Mouse (Mus musculus): ENCODE data around the gene Bloc1s2. TPM values are rescaled to one million over a fixed set of nuclear protein-coding genes. Genes with fewer than 3 reads are reported as not detected.

Bloc1s2 gene
- polyA plus RNA-seq, 1 experiment from 2014 or later, result 82.1 TPM

GRCm38 (mm10) chr19:44153781-44154180 lies 7.5 kb upstream of the Bloc1s2 start:
- WGBS, result 77% methylated on average over 5 of the region's 5 CpGs
- Histone ChIP-seq H3K27me3 (replicated peaks) (no peaks in the 10 kb centered on the region; the same call in 1 of the 2 replicates), H3K9me3 (no peaks in the 10 kb centered on the region), H3K4me3 (replicated peaks) (no peak overlapping the region), H3K4me1 (no peaks in the 10 kb centered on the region), H3K27ac (no peak overlapping the region), H3K9ac (no peak overlapping the region), H3K36me3 (no peaks in the 10 kb centered on the region), H3K4me2 (no peak overlapping the region)
- ATAC-seq (ENCODE audit: insufficient read depth, low FRiP score, low read depth), result no peak

GRCm38 (mm10) chr19:44148991-44149390 lies 2.7 kb upstream of the Bloc1s2 start:
- no peak overlapping the region for H3K4me3 ChIP-seq (replicated peaks)
- ATAC-seq (ENCODE audit: insufficient read depth, low FRiP score, low read depth), result no peak
- H3K9me3 ChIP-seq, result no peaks in the 10 kb centered on the region
- 70% methylated on average over 2 of the region's 2 CpGs for WGBS
- H3K36me3 ChIP-seq, result no peaks in the 10 kb centered on the region
- H3K9ac ChIP-seq, result no peak overlapping the region
- peaks cover 10% of the 10 kb centered on the region; the same call in 1 of the 2 replicates for H3K4me1 ChIP-seq
- H3K27me3 ChIP-seq (replicated peaks), result no peaks in the 10 kb centered on the region
- no peak overlapping the region for H3K27ac ChIP-seq
- no peak overlapping the region for H3K4me2 ChIP-seq

- Histone ChIP-seq H3K9me3 (no peaks in the 10 kb centered on the region), H3K4me1 (peaks cover 10% of the 10 kb centered on the region; the same call in 1 of the 2 replicates), H3K27ac (no peak overlapping the region), H3K27me3 (replicated peaks) (no peaks in the 10 kb centered on the region), H3K9ac (no peak overlapping the region), H3K4me3 (replicated peaks) (no peak overlapping the region), H3K4me2 (no peak overlapping the region), H3K36me3 (peaks cover under 1% of the 10 kb centered on the region; the same call in 1 of the 2 replicates)
- ATAC-seq (ENCODE audit: insufficient read depth, low FRiP score, low read depth), result no peak
- WGBS, result 32% methylated on average over 2 of the region's 2 CpGs
These were observed 2.1 kb upstream of the Bloc1s2 start for GRCm38 (mm10) chr19:44148345-44148744.

GRCm38 (mm10) chr19:44146951-44147350 lies 705 bp upstream of the Bloc1s2 start:
- Histone ChIP-seq H3K4me3 (replicated peaks) (no peak overlapping the region), H3K4me1 (peaks cover 10% of the 10 kb centered on the region; the same call in 1 of the 2 replicates), H3K9me3 (no peaks in the 10 kb centered on the region), H3K27me3 (replicated peaks) (no peaks in the 10 kb centered on the region), H3K36me3 (peaks cover 4% of the 10 kb centered on the region; the same call in 1 of the 2 replicates), H3K9ac (no peak overlapping the region), H3K4me2 (no peak overlapping the region; the same call in 1 of the 2 replicates), H3K27ac (no peak overlapping the region)
- no peak for ATAC-seq (ENCODE audit: insufficient read depth, low FRiP score, low read depth)
- WGBS, result 89% methylated on average over 8 of the region's 8 CpGs

GRCm38 (mm10) chr19:44146568-44146879 lies 278 bp upstream of the Bloc1s2 start:
- Histone ChIP-seq H3K9me3 (no peaks in the 10 kb centered on the region), H3K4me1 (peaks cover 10% of the 10 kb centered on the region; the same call in 1 of the 2 replicates), H3K36me3 (peaks cover 4% of the 10 kb centered on the region; the same call in 1 of the 2 replicates), H3K4me2 (peak overlapping the region; percentile 82), H3K27ac (no peak overlapping the region), H3K4me3 (replicated peaks) (peak overlapping the region; percentile 77), H3K27me3 (replicated peaks) (no peaks in the 10 kb centered on the region), H3K9ac (no peak overlapping the region)
- ATAC-seq (ENCODE audit: insufficient read depth, low FRiP score, low read depth), result no peak
- WGBS, result 58% methylated on average over 9 of the region's 9 CpGs

- Histone ChIP-seq H3K4me2 (no peak overlapping the region), H3K9me3 (no peaks in the 10 kb centered on the region), H3K9ac (no peak overlapping the region), H3K4me3 (replicated peaks) (no peak overlapping the region), H3K27me3 (replicated peaks) (no peaks in the 10 kb centered on the region), H3K27ac (no peak overlapping the region), H3K36me3 (peaks cover 16% of the 10 kb centered on the region; the same call in 1 of the 2 replicates), H3K4me1 (peaks cover 10% of the 10 kb centered on the region; the same call in 1 of the 2 replicates)
- ATAC-seq (ENCODE audit: insufficient read depth, low FRiP score, low read depth), result no peak
- 82% methylated on average over 9 of the region's 9 CpGs for WGBS
These were observed 1.9 kb downstream of the Bloc1s2 start for GRCm38 (mm10) chr19:44144366-44144765.

GRCm38 (mm10) chr19:44135960-44136485 lies 10.2 kb downstream of the Bloc1s2 start:
- 33% methylated on average over 7 of the region's 7 CpGs for WGBS
- no peak for ATAC-seq (ENCODE audit: insufficient read depth, low FRiP score, low read depth)
- H3K4me3 ChIP-seq (replicated peaks), result peak overlapping the region; percentile 73
- H3K4me2 ChIP-seq, result peak overlapping the region; percentile 56
- H3K9me3 ChIP-seq, result no peaks in the 10 kb centered on the region
- peaks cover 8% of the 10 kb centered on the region; the same call in 1 of the 2 replicates for H3K4me1 ChIP-seq
- no peaks in the 10 kb centered on the region for H3K27me3 ChIP-seq (replicated peaks)
- H3K27ac ChIP-seq, result no peak overlapping the region
- H3K36me3 ChIP-seq, result peaks cover 20% of the 10 kb centered on the region
- no peak overlapping the region for H3K9ac ChIP-seq

GRCm38 (mm10) chr19:44135072-44135959 lies 10.9 kb downstream of the Bloc1s2 start, which contains the start of gene Cwf19l1:
Cwf19l1 (minus strand) TSS chr19:44135876.
- under 1% methylated on average over 45 of the region's 45 CpGs for WGBS
- H3K9me3 ChIP-seq, result no peaks in the 10 kb centered on the region

GRCm38 (mm10) chr19:44132917-44133316 lies 13.3 kb downstream of the Bloc1s2 start:
- 84% methylated on average over 5 of the region's 5 CpGs for WGBS
- H3K36me3 ChIP-seq, result peaks cover 22% of the 10 kb centered on the region; the same call in 1 of the 2 replicates

More at GRCm38 (mm10) chr19:44135072-44135959, 10.9 kb downstream of the Bloc1s2 start, which contains the start of gene Cwf19l1:
- peak within 1 kb of the TSS; percentile 95 for H3K27ac ChIP-seq
- H3K27me3 ChIP-seq (replicated peaks), result no peaks in the 10 kb centered on the region
- peak; percentile 87 for ATAC-seq (ENCODE audit: insufficient read depth, low FRiP score, low read depth)
- H3K36me3 ChIP-seq, result peaks cover 17% of the 10 kb centered on the region
- peaks cover 8% of the 10 kb centered on the region; the same call in 1 of the 2 replicates for H3K4me1 ChIP-seq
- peak within 1 kb of the TSS; percentile 76 for H3K4me2 ChIP-seq
- H3K9ac ChIP-seq, result peak within 1 kb of the TSS; percentile 52
- H3K4me3 ChIP-seq (replicated peaks), result peak within 1 kb of the TSS; percentile 73

GRCm38 (mm10) chr19:44128560-44128959 lies 17.7 kb downstream of the Bloc1s2 start:
- ATAC-seq (ENCODE audit: insufficient read depth, low FRiP score, low read depth), result no peak

More at GRCm38 (mm10) chr19:44132917-44133316, 13.3 kb downstream of the Bloc1s2 start:
- H3K27me3 ChIP-seq (replicated peaks), result no peaks in the 10 kb centered on the region
- H3K9me3 ChIP-seq, result no peaks in the 10 kb centered on the region
- peaks cover 8% of the 10 kb centered on the region; the same call in 1 of the 2 replicates for H3K4me1 ChIP-seq
- H3K9ac ChIP-seq, result no peak overlapping the region
- H3K4me2 ChIP-seq, result no peak overlapping the region
- H3K27ac ChIP-seq, result no peak overlapping the region
- H3K4me3 ChIP-seq (replicated peaks), result no peak overlapping the region
- ATAC-seq (ENCODE audit: insufficient read depth, low FRiP score, low read depth), result no peak

GRCm38 (mm10) chr19:44127729-44128497 lies 18.3 kb downstream of the Bloc1s2 start:
- no peak for ATAC-seq (ENCODE audit: insufficient read depth, low FRiP score, low read depth)

More at GRCm38 (mm10) chr19:44128560-44128959, 17.7 kb downstream of the Bloc1s2 start:
- H3K4me2 ChIP-seq, result no peak overlapping the region
- 76% methylated on average over 2 of the region's 2 CpGs for WGBS
- no peaks in the 10 kb centered on the region for H3K27me3 ChIP-seq (replicated peaks)
- no peak overlapping the region for H3K9ac ChIP-seq
- H3K9me3 ChIP-seq, result no peaks in the 10 kb centered on the region
- no peak overlapping the region for H3K4me3 ChIP-seq (replicated peaks)
- no peak overlapping the region for H3K27ac ChIP-seq
- no peaks in the 10 kb centered on the region for H3K4me1 ChIP-seq
- H3K36me3 ChIP-seq, result peaks cover 42% of the 10 kb centered on the region

More at GRCm38 (mm10) chr19:44127729-44128497, 18.3 kb downstream of the Bloc1s2 start:
- WGBS, result 91% methylated on average over 10 of the region's 10 CpGs
- no peak overlapping the region for H3K4me3 ChIP-seq (replicated peaks)
- H3K27me3 ChIP-seq (replicated peaks), result no peaks in the 10 kb centered on the region
- no peaks in the 10 kb centered on the region for H3K4me1 ChIP-seq
- peaks cover 48% of the 10 kb centered on the region for H3K36me3 ChIP-seq
- no peaks in the 10 kb centered on the region for H3K9me3 ChIP-seq
- H3K4me2 ChIP-seq, result no peak overlapping the region
- H3K27ac ChIP-seq, result no peak overlapping the region
- no peak overlapping the region for H3K9ac ChIP-seq

Measured in stomach, embryonic 15.5 days (tissue).